Mouse (Mus musculus): ENCODE measurements around the gene Tmub1. TPM values are rescaled to one million over a fixed set of nuclear protein-coding genes. Genes with fewer than 3 reads are reported as not detected.
A peak's percentile ranks its signal among the peaks of the same experiment; 100 is the strongest.

Tmub1 gene
- polyA plus RNA-seq (2016; fragmentation: Nextera tagmentation; extraction: Ambion mirVana): 28.4 and 31.8 TPM in 2 replicates

- peak within 1 kb of the TSS; percentile 76 for H3K4me3 ChIP-seq
- no peaks in the 10 kb centered on the region; the same call in 1 of the 2 replicates for H3K9me3 ChIP-seq
- peaks cover 12% of the 10 kb centered on the region for H3K36me3 ChIP-seq (replicated peaks)
- H3K4me1 ChIP-seq: peaks cover 60% of the 10 kb centered on the region
- H3K27me3 ChIP-seq (ENCODE audit: poor library complexity, severe bottlenecking): peaks cover 33% of the 10 kb centered on the region
- WGBS: 2% methylated on average over 34 of the region's 34 CpGs
- peak; percentile 85 for DNase-seq (ENCODE audit: extremely low spot score, low spot score)
- peak within 1 kb of the TSS; percentile 87 for H3K27ac ChIP-seq
These were observed at the start of gene Tmub1 for GRCm38 (mm10) chr5:24447624-24448298. Tmub1 (minus strand) TSS chr5:24447854.

GRCm38 (mm10) chr5:24496756-24497155, 49.1 kb upstream of the Tmub1 start:
- Histone ChIP-seq H3K4me1 (peaks cover 41% of the 10 kb centered on the region), H3K9me3 (no peaks in the 10 kb centered on the region), H3K4me3 (no peak overlapping the region), H3K36me3 (replicated peaks) (peaks cover 100% of the 10 kb centered on the region), H3K27me3 (ENCODE audit: poor library complexity, severe bottlenecking) (peaks cover 15% of the 10 kb centered on the region; the same call in 1 of the 2 replicates), H3K27ac (no peak overlapping the region; the same call in 1 of the 2 replicates)
- no peak for DNase-seq (ENCODE audit: extremely low spot score, low spot score)
- WGBS: 51% methylated on average over 6 of the region's 6 CpGs

- DNase-seq (ENCODE audit: extremely low spot score, low spot score): no peak
- Histone ChIP-seq H3K36me3 (replicated peaks) (peaks cover 100% of the 10 kb centered on the region), H3K4me3 (no peak overlapping the region), H3K4me1 (peaks cover 44% of the 10 kb centered on the region), H3K9me3 (no peaks in the 10 kb centered on the region), H3K27ac (no peak overlapping the region), H3K27me3 (ENCODE audit: poor library complexity, severe bottlenecking) (peaks cover 12% of the 10 kb centered on the region; the same call in 1 of the 2 replicates)
- 92% methylated on average over 15 of the region's 15 CpGs for WGBS
These were observed 47.4 kb upstream of the Tmub1 start for GRCm38 (mm10) chr5:24495019-24495418.

- H3K27me3 ChIP-seq (ENCODE audit: poor library complexity, severe bottlenecking): peaks cover 15% of the 10 kb centered on the region; the same call in 1 of the 2 replicates
- H3K36me3 ChIP-seq (replicated peaks): peaks cover 100% of the 10 kb centered on the region
- DNase-seq (ENCODE audit: extremely low spot score, low spot score): no peak
- peaks cover 26% of the 10 kb centered on the region for H3K4me1 ChIP-seq
- H3K9me3 ChIP-seq: no peaks in the 10 kb centered on the region
- 90% methylated on average over 16 of the region's 16 CpGs for WGBS
- H3K27ac ChIP-seq: no peak overlapping the region
- no peak overlapping the region for H3K4me3 ChIP-seq
These were observed 45.1 kb upstream of the Tmub1 start for GRCm38 (mm10) chr5:24492546-24493285.

GRCm38 (mm10) chr5:24490413-24490920, 42.8 kb upstream of the Tmub1 start:
- no peak for DNase-seq (ENCODE audit: extremely low spot score, low spot score)
- peaks cover 93% of the 10 kb centered on the region for H3K36me3 ChIP-seq (replicated peaks)
- 78% methylated on average over 14 of the region's 14 CpGs for WGBS
- no peak overlapping the region for H3K27ac ChIP-seq
- H3K9me3 ChIP-seq: no peaks in the 10 kb centered on the region
- peaks cover 25% of the 10 kb centered on the region for H3K4me1 ChIP-seq
- H3K4me3 ChIP-seq: no peak overlapping the region
- peaks cover 24% of the 10 kb centered on the region for H3K27me3 ChIP-seq (ENCODE audit: poor library complexity, severe bottlenecking)

GRCm38 (mm10) chr5:24486738-24487137, 39.1 kb upstream of the Tmub1 start:
- peaks cover 62% of the 10 kb centered on the region for H3K4me1 ChIP-seq
- H3K27ac ChIP-seq: no peak overlapping the region
- WGBS: 88% methylated on average over 5 of the region's 5 CpGs
- no peak for DNase-seq (ENCODE audit: extremely low spot score, low spot score)
- H3K36me3 ChIP-seq (replicated peaks): peaks cover 89% of the 10 kb centered on the region
- no peaks in the 10 kb centered on the region for H3K9me3 ChIP-seq
- no peak overlapping the region for H3K4me3 ChIP-seq
- peaks cover 50% of the 10 kb centered on the region for H3K27me3 ChIP-seq (ENCODE audit: poor library complexity, severe bottlenecking)

GRCm38 (mm10) chr5:24486097-24486496, 38.4 kb upstream of the Tmub1 start:
- H3K36me3 ChIP-seq (replicated peaks): peaks cover 89% of the 10 kb centered on the region
- peak; percentile 88 for DNase-seq (ENCODE audit: extremely low spot score, low spot score)
- H3K9me3 ChIP-seq: no peaks in the 10 kb centered on the region
- peaks cover 69% of the 10 kb centered on the region for H3K4me1 ChIP-seq
- H3K27me3 ChIP-seq (ENCODE audit: poor library complexity, severe bottlenecking): peaks cover 56% of the 10 kb centered on the region
- 0 out of 2 replicates have a peak overlapping the region, but pooled peaks have one; percentile 46 for H3K4me3 ChIP-seq
- WGBS: 1% methylated on average over 8 of the region's 8 CpGs
- H3K27ac ChIP-seq: no peak overlapping the region

- DNase-seq (ENCODE audit: extremely low spot score, low spot score): peak; percentile 62
- peaks cover 89% of the 10 kb centered on the region for H3K36me3 ChIP-seq (replicated peaks)
- H3K4me3 ChIP-seq: peak overlapping the region; percentile 46
- peaks cover 56% of the 10 kb centered on the region for H3K27me3 ChIP-seq (ENCODE audit: poor library complexity, severe bottlenecking)
- peak overlapping the region; percentile 79 for H3K27ac ChIP-seq
- no peaks in the 10 kb centered on the region for H3K9me3 ChIP-seq
- WGBS: 9% methylated on average over 22 of the region's 22 CpGs
- H3K4me1 ChIP-seq: peaks cover 72% of the 10 kb centered on the region
These were observed 37.3 kb upstream of the Tmub1 start for GRCm38 (mm10) chr5:24484963-24485362.

GRCm38 (mm10) chr5:24483326-24483725, 35.7 kb upstream of the Tmub1 start:
- no peaks in the 10 kb centered on the region for H3K9me3 ChIP-seq
- DNase-seq (ENCODE audit: extremely low spot score, low spot score): peak; percentile 80
- no peak overlapping the region for H3K4me3 ChIP-seq
- peaks cover 89% of the 10 kb centered on the region for H3K36me3 ChIP-seq (replicated peaks)
- peaks cover 75% of the 10 kb centered on the region for H3K4me1 ChIP-seq
- 16% methylated on average over 10 of the region's 11 CpGs for WGBS
- H3K27ac ChIP-seq: no peak overlapping the region
- peaks cover 61% of the 10 kb centered on the region for H3K27me3 ChIP-seq (ENCODE audit: poor library complexity, severe bottlenecking)

GRCm38 (mm10) chr5:24482247-24483079, 34.8 kb upstream of the Tmub1 start:
- H3K4me3 ChIP-seq: peak overlapping the region; percentile 24
- no peaks in the 10 kb centered on the region for H3K9me3 ChIP-seq
- peaks cover 56% of the 10 kb centered on the region for H3K27me3 ChIP-seq (ENCODE audit: poor library complexity, severe bottlenecking)
- H3K27ac ChIP-seq: peak overlapping the region; percentile 79
- WGBS: 35% methylated on average over 41 of the region's 41 CpGs
- peaks cover 89% of the 10 kb centered on the region for H3K36me3 ChIP-seq (replicated peaks)
- DNase-seq (ENCODE audit: extremely low spot score, low spot score): peak; percentile 39
- peaks cover 75% of the 10 kb centered on the region for H3K4me1 ChIP-seq

GRCm38 (mm10) chr5:24481647-24482046, 34.0 kb upstream of the Tmub1 start:
- Histone ChIP-seq H3K4me1 (peaks cover 74% of the 10 kb centered on the region), H3K27ac (peak overlapping the region; percentile 79), H3K27me3 (ENCODE audit: poor library complexity, severe bottlenecking) (peaks cover 53% of the 10 kb centered on the region), H3K36me3 (replicated peaks) (peaks cover 89% of the 10 kb centered on the region), H3K9me3 (no peaks in the 10 kb centered on the region), H3K4me3 (no peak overlapping the region)
- 0% methylated on average over 3 of the region's 4 CpGs for WGBS
- DNase-seq (ENCODE audit: extremely low spot score, low spot score): peak; percentile 77

- Histone ChIP-seq H3K27me3 (ENCODE audit: poor library complexity, severe bottlenecking) (peaks cover 56% of the 10 kb centered on the region), H3K4me1 (peaks cover 70% of the 10 kb centered on the region), H3K27ac (no peak overlapping the region), H3K9me3 (no peaks in the 10 kb centered on the region), H3K36me3 (replicated peaks) (peaks cover 75% of the 10 kb centered on the region), H3K4me3 (no peak overlapping the region)
- no peak for DNase-seq (ENCODE audit: extremely low spot score, low spot score)
- 98% methylated on average over 9 of the region's 9 CpGs for WGBS
These were observed 30.3 kb upstream of the Tmub1 start for GRCm38 (mm10) chr5:24477909-24478308.
